Mouse (Mus musculus): ENCODE measurements around the gene Pip5k1b.

- TF ChIP-seq CTCF (IDR thresholded peaks at IDR 0.05) (no peak), POLR2A (IDR thresholded peaks at IDR 0.05; ENCODE audit: insufficient read depth, low read depth, low read length) (no peak), EP300 (IDR thresholded peaks at IDR 0.05; ENCODE audit: insufficient read depth, low read depth, low read length) (no peak)
Observed at GRCm38 (mm10) chr19:24537691-24538090, 18.0 kb downstream of the Pip5k1b start.
